Mouse (Mus musculus) stomach, embryonic 15.5 days (tissue): ENCODE data around the gene Rrnad1. TPM values are rescaled to one million over a fixed set of nuclear protein-coding genes. Genes with fewer than 3 reads are reported as not detected.
A peak's percentile ranks its signal among the peaks of the same experiment; 100 is the strongest.

Source experiments
- ATAC-seq: fragments of 200-750 bp; cut with Nextera tagmentation; 2 replicates; pipeline ENCODE4 v1.8.0; 2017; ENCODE audit warnings: low read depth, moderate number of reproducible peaks, moderate TSS enrichment; ENCODE audit not compliant: insufficient read depth, low FRiP score
- H3K27ac ChIP-seq: fragments of 300-500 bp; sonication (generic); 2 replicates; pipeline ENCODE4 v1.5.1; 2015; ENCODE audit warnings: mild to moderate bottlenecking, inconsistent platforms
- H3K27me3 ChIP-seq: fragments of 300-500 bp; sonication (generic); replicated peaks from 2 replicates; pipeline ENCODE4 v1.6.1; 2015; ENCODE audit warnings: inconsistent platforms
- H3K36me3 ChIP-seq: fragments of 300-500 bp; sonication (generic); 2 replicates; pipeline ENCODE4 v1.6.1; 2015; ENCODE audit warnings: inconsistent platforms
- H3K4me1 ChIP-seq: fragments of 300-500 bp; sonication (generic); 2 replicates; pipeline ENCODE4 v1.6.1; 2015; ENCODE audit warnings: inconsistent platforms
- H3K4me2 ChIP-seq: fragments of 300-500 bp; sonication (generic); 2 replicates; pipeline ENCODE4 v1.6.1; 2015; ENCODE audit warnings: mild to moderate bottlenecking, inconsistent platforms
- H3K4me3 ChIP-seq: fragments of 300-500 bp; sonication (generic); replicated peaks from 2 replicates; pipeline ENCODE4 v1.5.1; 2015; ENCODE audit warnings: inconsistent platforms
- H3K9ac ChIP-seq: fragments of 300-500 bp; sonication (generic); 2 replicates; pipeline ENCODE4 v1.6.1; 2015; ENCODE audit warnings: inconsistent platforms
- H3K9me3 ChIP-seq: fragments of 300-500 bp; sonication (generic); 2 replicates; pipeline ENCODE4 v1.6.1; 2016; ENCODE audit warnings: inconsistent platforms
- WGBS: fragments of 180-500 bp; shearing (Covaris S2); methylation state at CpG from one replicate; pipeline ENCODE4 v1.1.7; 2015; 5-methylcytosine and 5-hydroxymethylcytosine counted together
- polyA plus RNA-seq: library from polyadenylated mRNA; unstranded; fragments of >200 nt; fragmentation: Nextera tagmentation; extraction: Ambion mirVana; gene quantifications from 2 replicates; pipeline ENCODE4 v1.2.1, GENCODE M21; 2015

The Rrnad1 gene
- polyA plus RNA-seq = 16.2 and 17.6 TPM in 2 replicates

GRCm38 (mm10) chr3:87930078-87930795 is at the start of gene Rrnad1, which contains the start of gene Isg20l2:
TSS of gene Rrnad1 (minus strand) at chr3:87930717.
TSS of gene Isg20l2 (plus strand) at chr3:87930314.
- H3K27me3 ChIP-seq = no peaks in the 10 kb centered on the region
- H3K4me1 ChIP-seq = peaks cover 20% of the 10 kb centered on the region
- H3K4me2 ChIP-seq = peak within 1 kb of the TSS; percentile 64
- under 1% methylated on average over 64 of the region's 78 CpGs for WGBS
- H3K36me3 ChIP-seq = peaks cover 24% of the 10 kb centered on the region
- no peaks in the 10 kb centered on the region for H3K9me3 ChIP-seq
- ATAC-seq = peak; percentile 98
- H3K9ac ChIP-seq = peak within 1 kb of the TSS; percentile 95
- H3K27ac ChIP-seq = peak within 1 kb of the TSS; percentile 92
- peak within 1 kb of the TSS; percentile 94 for H3K4me3 ChIP-seq

GRCm38 (mm10) chr3:87980085-87980484 is 49.6 kb upstream of the Rrnad1 start:
- H3K9ac ChIP-seq = no peak overlapping the region
- H3K4me1 ChIP-seq = peaks cover 34% of the 10 kb centered on the region
- no peak overlapping the region for H3K27ac ChIP-seq
- no peak overlapping the region for H3K4me3 ChIP-seq
- WGBS = 46% methylated on average over 3 of the region's 3 CpGs
- H3K9me3 ChIP-seq = no peaks in the 10 kb centered on the region
- no peak for ATAC-seq
- no peaks in the 10 kb centered on the region for H3K27me3 ChIP-seq
- H3K36me3 ChIP-seq = no peaks in the 10 kb centered on the region
- H3K4me2 ChIP-seq = no peak overlapping the region

- Histone ChIP-seq H3K36me3 (no peaks in the 10 kb centered on the region), H3K4me1 (peaks cover 36% of the 10 kb centered on the region), H3K9me3 (no peaks in the 10 kb centered on the region), H3K27ac (no peak overlapping the region), H3K9ac (no peak overlapping the region), H3K4me2 (no peak overlapping the region), H3K4me3 (no peak overlapping the region), H3K27me3 (no peaks in the 10 kb centered on the region)
- WGBS = 83% methylated on average over 5 of the region's 5 CpGs
- no peak for ATAC-seq
Observed at GRCm38 (mm10) chr3:87979493-87979892, 49.0 kb upstream of the Rrnad1 start.

- Histone ChIP-seq H3K4me3 (peak overlapping the region; percentile 12; the same call in 1 of the 2 replicates), H3K4me1 (peaks cover 42% of the 10 kb centered on the region), H3K4me2 (peak overlapping the region; percentile 95), H3K9ac (no peak overlapping the region; the same call in 1 of the 2 replicates), H3K36me3 (no peaks in the 10 kb centered on the region), H3K27me3 (peaks cover 17% of the 10 kb centered on the region; the same call in 1 of the 2 replicates), H3K27ac (peak overlapping the region; percentile 42; the same call in 1 of the 2 replicates), H3K9me3 (no peaks in the 10 kb centered on the region)
- ATAC-seq = no peak
- WGBS = 24% methylated on average over 12 of the region's 12 CpGs
Observed at GRCm38 (mm10) chr3:87974381-87974987, 44.0 kb upstream of the Rrnad1 start.

- H3K4me3 ChIP-seq = peak overlapping the region; percentile 12; the same call in 1 of the 2 replicates
- no peaks in the 10 kb centered on the region for H3K36me3 ChIP-seq
- peaks cover 17% of the 10 kb centered on the region; the same call in 1 of the 2 replicates for H3K27me3 ChIP-seq
- H3K9me3 ChIP-seq = no peaks in the 10 kb centered on the region
- peak overlapping the region; percentile 42 for H3K27ac ChIP-seq
- WGBS = 47% methylated on average over 14 of the region's 14 CpGs
- H3K4me2 ChIP-seq = peak overlapping the region; percentile 95
- no peak overlapping the region; the same call in 1 of the 2 replicates for H3K9ac ChIP-seq
- peaks cover 42% of the 10 kb centered on the region for H3K4me1 ChIP-seq
- no peak for ATAC-seq
Observed at GRCm38 (mm10) chr3:87973593-87974380, 43.3 kb upstream of the Rrnad1 start.

- 32% methylated on average over 5 of the region's 5 CpGs for WGBS
- no peak overlapping the region for H3K27ac ChIP-seq
- no peak overlapping the region for H3K9ac ChIP-seq
- ATAC-seq = no peak
- peak overlapping the region; percentile 58 for H3K4me3 ChIP-seq
- no peaks in the 10 kb centered on the region for H3K36me3 ChIP-seq
- H3K4me1 ChIP-seq = peaks cover 42% of the 10 kb centered on the region
- no peaks in the 10 kb centered on the region for H3K9me3 ChIP-seq
- peak overlapping the region; percentile 95 for H3K4me2 ChIP-seq
- peaks cover 17% of the 10 kb centered on the region; the same call in 1 of the 2 replicates for H3K27me3 ChIP-seq
Observed at GRCm38 (mm10) chr3:87972776-87973175, 42.3 kb upstream of the Rrnad1 start.

GRCm38 (mm10) chr3:87972203-87972664 is 41.7 kb upstream of the Rrnad1 start:
- no peaks in the 10 kb centered on the region for H3K9me3 ChIP-seq
- whole genome bisulfite sequencing = 13% methylated on average over 8 of the region's 8 CpGs
- no peak for ATAC-seq
- peak overlapping the region; percentile 95 for H3K4me2 ChIP-seq
- no peaks in the 10 kb centered on the region for H3K36me3 ChIP-seq
- H3K27me3 ChIP-seq = peaks cover 17% of the 10 kb centered on the region; the same call in 1 of the 2 replicates
- H3K4me1 ChIP-seq = peaks cover 42% of the 10 kb centered on the region
- H3K4me3 ChIP-seq = peak overlapping the region; percentile 58
- H3K9ac ChIP-seq = peak overlapping the region; percentile 38; the same call in 1 of the 2 replicates
- 0 out of 2 replicates have a peak overlapping the region, but pooled peaks have one; percentile 3 for H3K27ac ChIP-seq

GRCm38 (mm10) chr3:87971489-87972202 is 41.1 kb upstream of the Rrnad1 start:
- H3K36me3 ChIP-seq = no peaks in the 10 kb centered on the region
- peak overlapping the region; percentile 95 for H3K4me2 ChIP-seq
- H3K9ac ChIP-seq = peak overlapping the region; percentile 38
- H3K9me3 ChIP-seq = no peaks in the 10 kb centered on the region
- 1% methylated on average over 48 of the region's 60 CpGs for WGBS
- peaks cover 42% of the 10 kb centered on the region for H3K4me1 ChIP-seq
- peak; percentile 14; the same call in 1 of the 2 replicates for ATAC-seq
- peak overlapping the region; percentile 58 for H3K4me3 ChIP-seq
- H3K27me3 ChIP-seq = peaks cover 17% of the 10 kb centered on the region; the same call in 1 of the 2 replicates
- H3K27ac ChIP-seq = peak overlapping the region; percentile 70; the same call in 1 of the 2 replicates

GRCm38 (mm10) chr3:87970939-87971488 is 40.5 kb upstream of the Rrnad1 start, which contains the start of gene Nes:
TSS of gene Nes (plus strand) at chr3:87971078.
- H3K4me2 ChIP-seq = peak within 1 kb of the TSS; percentile 95
- no peaks in the 10 kb centered on the region for H3K36me3 ChIP-seq
- H3K27me3 ChIP-seq = peaks cover 17% of the 10 kb centered on the region; the same call in 1 of the 2 replicates
- H3K4me1 ChIP-seq = peaks cover 42% of the 10 kb centered on the region
- peak within 1 kb of the TSS; percentile 38 for H3K9ac ChIP-seq
- peak within 1 kb of the TSS; percentile 70 for H3K27ac ChIP-seq
- ATAC-seq = peak; percentile 63; the same call in 1 of the 2 replicates
- H3K4me3 ChIP-seq = peak within 1 kb of the TSS; percentile 58
- WGBS = under 1% methylated on average over 44 of the region's 44 CpGs
- no peaks in the 10 kb centered on the region for H3K9me3 ChIP-seq

- H3K4me3 ChIP-seq = peak overlapping the region; percentile 58
- ATAC-seq = no peak
- WGBS = 1% methylated on average over 21 of the region's 21 CpGs
- 0 out of 2 replicates have a peak overlapping the region, but pooled peaks have one; percentile 1 for H3K9ac ChIP-seq
- peaks cover 17% of the 10 kb centered on the region; the same call in 1 of the 2 replicates for H3K27me3 ChIP-seq
- peak overlapping the region; percentile 70 for H3K27ac ChIP-seq
- H3K4me2 ChIP-seq = peak overlapping the region; percentile 95
- H3K9me3 ChIP-seq = no peaks in the 10 kb centered on the region
- peaks cover 42% of the 10 kb centered on the region for H3K4me1 ChIP-seq
- no peaks in the 10 kb centered on the region for H3K36me3 ChIP-seq
Observed at GRCm38 (mm10) chr3:87970184-87970938, 39.8 kb upstream of the Rrnad1 start.
